Mouse (Mus musculus): ENCODE results near the gene Fam71e1.

The Fam71e1 gene

DNA sequence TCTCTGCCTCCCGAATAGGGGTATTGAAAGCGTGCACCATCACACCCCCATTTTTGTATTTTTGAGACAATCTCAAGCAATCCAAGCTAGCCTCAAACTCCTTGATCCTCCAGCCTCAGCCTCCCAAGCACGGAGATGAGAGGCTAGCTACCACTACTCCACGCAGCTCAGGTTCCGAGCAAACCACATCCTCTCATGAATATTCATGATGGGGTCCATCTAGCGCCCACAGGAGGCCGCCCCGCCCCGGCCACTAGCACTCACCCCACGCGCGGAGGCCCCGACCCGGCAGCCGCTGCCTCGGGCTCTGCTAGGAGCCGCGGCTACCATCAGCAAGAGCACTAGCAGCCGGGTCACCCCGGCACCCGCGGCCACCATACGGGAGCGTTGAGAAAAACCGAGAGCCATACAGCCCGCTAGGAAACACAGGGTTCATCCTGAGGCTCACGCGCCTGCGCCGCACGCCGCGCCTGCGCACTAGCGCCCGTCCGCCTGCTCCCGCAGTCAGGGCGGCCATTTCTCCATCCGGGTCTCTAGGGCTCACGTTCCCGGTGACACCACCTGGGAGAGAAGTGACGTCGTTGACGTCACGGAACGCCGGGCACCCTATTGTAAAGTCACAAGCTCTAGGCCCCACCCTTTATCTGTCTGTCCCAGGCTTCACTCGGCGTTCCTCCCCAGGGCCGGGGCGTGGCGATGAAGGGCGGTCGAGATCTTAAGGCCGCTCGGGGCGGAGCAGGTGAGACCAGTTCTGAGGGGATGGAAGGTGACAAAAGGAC is at the start of gene Fam71e1, which contains the start of gene Emc10:
Gene Fam71e1, plus strand, starts transcription at position 590 of the 779 bp plus-strand sequence.
Gene Emc10, minus strand, starts transcription at position 538 of the 779 bp plus-strand sequence.
- peak; percentile 97 to 98 for DNase-seq (ENCODE audit: low spot score in 2 of 2)

DNA sequence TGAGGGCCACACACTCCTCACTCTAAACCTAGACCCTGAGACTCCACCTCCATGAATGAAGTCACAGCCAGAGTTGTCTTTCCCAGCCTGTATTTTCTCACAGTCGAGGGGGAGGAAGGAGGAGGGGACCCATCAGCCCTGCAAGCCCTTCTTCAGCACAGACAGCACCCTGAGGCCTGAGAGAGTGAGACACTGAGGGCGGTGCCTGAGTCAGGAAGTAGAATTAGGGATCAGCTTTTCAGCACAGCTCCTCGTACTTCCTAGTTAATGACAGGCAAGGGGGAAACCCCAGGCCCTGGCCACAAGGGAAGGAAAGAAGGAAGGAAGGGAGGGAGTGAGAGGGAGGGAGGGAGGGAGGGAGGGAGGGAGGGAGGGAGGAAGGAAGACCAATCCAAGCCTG is 43.1 kb upstream of the Fam71e1 start:
- no peak for DNase-seq (ENCODE audit: low spot score in 2 of 2)

DNA sequence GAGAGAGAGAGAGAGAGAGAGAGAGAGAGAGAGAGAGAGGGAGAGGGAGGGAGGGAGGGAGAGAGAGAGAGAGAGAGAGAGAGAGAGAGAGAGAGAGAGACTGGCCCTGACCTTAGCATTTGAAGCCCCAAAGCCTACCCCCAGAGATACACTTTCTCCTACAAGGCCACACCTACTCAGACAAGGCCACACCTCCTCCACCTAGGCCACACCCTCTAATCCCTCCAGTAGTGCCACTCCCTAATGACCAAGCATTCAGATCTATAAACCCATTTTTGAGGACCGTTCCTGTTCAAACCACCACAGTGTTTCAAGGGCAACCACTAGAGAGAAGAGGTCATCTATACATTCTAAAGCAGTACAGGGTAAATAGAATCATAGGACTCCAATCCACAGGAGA is 40.1 kb upstream of the Fam71e1 start:
- peak in 1 of 2 experiments; percentile 10 for DNase-seq (ENCODE audit: low spot score in 2 of 2)

DNA sequence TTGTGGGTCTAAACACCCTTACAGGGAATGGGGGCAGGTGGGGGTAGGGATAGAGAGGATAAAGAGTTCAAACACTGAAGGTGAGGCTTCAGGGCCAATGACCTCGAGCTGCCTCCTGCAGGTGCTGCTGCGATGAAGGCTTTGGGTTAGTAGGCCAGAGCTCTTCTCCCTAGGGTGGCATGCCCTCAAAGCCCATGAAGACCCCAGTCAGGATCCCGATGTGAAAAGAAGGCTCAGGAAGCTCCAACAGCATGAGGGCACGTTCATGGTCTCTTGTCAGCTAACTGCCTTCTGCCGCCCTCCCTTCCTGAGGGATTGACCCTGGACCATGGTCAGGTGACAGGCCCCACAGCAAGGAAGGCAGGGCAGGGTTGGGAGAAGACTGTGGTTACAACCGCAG is 36.3 kb upstream of the Fam71e1 start:
- peak in 1 of 2 experiments; percentile 14 for DNase-seq (ENCODE audit: low spot score in 2 of 2)

DNA sequence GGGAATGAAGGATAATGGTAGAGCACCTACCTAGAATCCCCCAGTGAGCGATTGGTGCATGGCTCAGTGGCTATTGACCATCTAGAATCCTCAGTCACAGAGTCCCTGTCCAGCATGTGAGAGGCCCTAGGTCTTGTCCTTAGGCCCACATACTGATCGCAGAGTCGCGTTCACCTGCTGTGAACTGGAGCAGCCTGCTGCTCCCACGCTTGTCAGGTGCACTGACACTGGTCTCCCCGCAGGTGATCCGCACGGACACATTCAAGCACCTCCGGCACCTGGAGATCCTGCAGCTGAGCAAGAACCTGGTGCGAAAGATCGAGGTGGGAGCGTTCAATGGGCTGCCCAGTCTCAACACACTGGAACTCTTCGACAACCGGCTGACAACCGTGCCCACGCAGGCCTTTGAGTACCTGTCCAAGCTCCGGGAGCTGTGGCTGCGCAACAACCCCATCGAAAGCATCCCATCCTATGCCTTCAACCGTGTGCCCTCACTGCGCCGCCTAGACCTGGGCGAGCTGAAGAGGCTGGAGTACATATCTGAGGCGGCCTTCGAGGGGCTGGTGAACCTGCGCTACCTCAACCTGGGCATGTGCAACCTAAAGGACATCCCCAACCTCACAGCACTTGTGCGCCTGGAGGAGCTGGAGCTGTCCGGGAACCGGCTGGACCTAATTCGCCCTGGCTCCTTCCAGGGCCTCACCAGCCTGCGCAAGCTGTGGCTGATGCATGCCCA is 35.4 kb upstream of the Fam71e1 start:
- DNase-seq (ENCODE audit: low spot score in 2 of 2), result peak in 1 of 2 experiments; percentile 17

DNA sequence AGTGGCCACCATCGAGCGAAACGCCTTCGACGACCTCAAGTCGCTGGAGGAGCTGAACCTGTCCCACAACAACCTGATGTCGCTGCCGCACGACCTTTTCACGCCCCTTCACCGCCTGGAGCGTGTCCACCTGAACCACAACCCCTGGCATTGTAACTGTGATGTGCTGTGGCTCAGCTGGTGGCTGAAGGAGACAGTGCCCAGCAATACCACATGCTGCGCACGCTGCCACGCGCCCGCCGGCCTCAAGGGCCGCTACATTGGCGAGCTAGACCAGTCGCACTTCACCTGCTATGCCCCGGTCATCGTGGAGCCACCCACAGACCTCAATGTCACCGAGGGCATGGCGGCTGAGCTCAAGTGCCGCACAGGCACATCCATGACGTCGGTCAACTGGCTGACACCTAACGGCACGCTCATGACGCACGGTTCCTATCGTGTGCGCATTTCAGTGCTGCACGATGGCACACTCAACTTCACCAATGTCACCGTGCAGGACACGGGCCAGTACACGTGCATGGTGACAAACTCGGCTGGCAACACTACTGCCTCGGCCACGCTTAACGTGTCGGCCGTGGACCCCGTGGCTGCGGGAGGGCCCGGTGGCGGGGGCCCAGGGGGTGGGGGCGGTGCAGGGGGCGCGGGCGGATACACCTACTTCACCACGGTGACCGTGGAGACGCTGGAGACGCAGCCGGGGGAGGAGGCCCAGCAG is 34.7 kb upstream of the Fam71e1 start:
- peak; percentile 3 to 24 for DNase-seq (ENCODE audit: low spot score in 2 of 2)

DNA sequence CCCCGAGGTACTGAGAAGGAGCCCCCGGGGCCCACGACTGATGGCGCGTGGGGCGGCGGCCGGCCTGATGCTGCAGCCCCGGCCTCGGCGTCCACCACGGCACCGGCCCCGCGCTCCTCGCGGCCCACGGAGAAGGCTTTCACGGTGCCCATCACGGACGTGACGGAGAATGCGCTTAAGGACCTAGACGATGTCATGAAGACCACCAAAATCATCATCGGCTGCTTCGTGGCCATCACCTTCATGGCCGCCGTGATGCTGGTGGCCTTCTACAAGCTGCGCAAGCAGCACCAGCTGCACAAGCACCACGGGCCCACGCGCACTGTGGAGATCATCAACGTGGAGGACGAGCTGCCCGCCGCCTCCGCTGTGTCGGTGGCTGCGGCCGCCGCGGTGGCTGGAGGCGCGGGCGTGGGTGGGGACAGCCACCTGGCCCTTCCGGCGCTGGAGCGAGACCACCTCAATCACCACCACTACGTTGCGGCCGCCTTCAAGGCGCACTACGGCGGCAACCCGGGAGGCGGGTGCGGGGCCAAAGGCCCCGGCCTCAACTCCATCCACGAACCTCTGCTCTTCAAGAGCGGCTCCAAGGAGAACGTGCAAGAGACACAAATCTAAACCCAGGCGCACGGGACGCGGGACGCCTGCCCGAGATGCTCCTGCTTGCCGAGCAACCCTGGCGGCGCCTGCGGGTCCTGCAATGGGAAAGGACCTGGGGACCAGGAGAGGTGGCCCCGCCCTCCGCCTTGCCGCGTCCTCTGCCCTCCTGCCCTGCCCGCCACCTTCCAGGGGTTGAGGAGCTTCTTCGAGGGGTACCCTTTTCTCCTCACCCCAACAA is 33.9 kb upstream of the Fam71e1 start:
- peak; percentile 9 to 31 for DNase-seq (ENCODE audit: low spot score in 2 of 2)

DNA sequence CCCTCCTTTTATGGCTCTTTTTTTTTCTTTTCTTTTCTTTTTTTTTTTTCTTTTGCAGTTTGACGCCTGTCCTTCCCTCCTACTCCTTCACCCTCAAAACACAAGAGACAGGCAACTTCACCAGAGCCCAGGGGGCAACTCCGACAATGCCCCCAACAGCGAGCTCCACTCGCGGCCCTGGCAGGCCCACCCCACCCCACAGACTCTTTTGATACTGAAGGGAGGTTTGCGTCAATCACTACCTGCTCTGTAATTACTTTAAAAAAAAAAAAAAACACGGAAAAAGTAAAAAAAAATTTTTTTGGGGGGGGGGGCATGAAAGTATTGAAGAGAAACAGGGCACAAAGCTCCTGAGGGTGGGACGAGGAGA is 33.3 kb upstream of the Fam71e1 start:
- peak in 1 of 2 experiments; percentile 16 for DNase-seq (ENCODE audit: low spot score in 2 of 2)

DNA sequence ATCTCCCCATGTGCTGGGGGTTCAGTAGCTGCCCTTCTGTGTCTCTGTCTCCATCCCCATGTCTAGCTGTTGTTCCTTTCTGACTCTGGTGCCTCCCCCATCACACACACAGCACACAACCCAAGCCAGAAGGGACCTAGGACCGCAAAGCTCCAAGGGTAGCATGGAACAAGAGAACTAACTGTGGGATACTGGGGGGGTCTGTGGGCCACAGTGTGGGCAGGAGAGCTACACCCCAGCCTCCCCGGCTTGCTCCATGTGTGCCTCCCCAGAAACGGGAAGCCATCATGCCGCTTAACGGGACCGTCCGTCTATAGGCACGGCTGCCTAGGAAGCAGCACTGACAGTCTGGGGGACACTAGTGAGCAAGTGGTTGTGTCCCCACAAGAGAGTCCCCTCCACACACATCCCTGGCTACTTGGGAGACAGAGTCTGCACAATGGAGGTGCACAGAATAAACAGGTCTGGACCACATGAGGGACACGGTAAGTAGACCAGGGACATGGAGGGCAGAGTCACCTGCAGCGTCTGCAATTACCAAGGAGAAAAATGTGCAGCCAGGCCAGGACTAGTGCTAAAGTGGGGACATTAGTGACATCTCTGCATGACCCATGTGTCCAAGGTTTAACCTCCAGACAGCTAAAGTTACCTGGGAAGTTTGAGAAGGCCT is 32.7 kb upstream of the Fam71e1 start:
- peak; percentile 4 to 18 for DNase-seq (ENCODE audit: low spot score in 2 of 2)

DNA sequence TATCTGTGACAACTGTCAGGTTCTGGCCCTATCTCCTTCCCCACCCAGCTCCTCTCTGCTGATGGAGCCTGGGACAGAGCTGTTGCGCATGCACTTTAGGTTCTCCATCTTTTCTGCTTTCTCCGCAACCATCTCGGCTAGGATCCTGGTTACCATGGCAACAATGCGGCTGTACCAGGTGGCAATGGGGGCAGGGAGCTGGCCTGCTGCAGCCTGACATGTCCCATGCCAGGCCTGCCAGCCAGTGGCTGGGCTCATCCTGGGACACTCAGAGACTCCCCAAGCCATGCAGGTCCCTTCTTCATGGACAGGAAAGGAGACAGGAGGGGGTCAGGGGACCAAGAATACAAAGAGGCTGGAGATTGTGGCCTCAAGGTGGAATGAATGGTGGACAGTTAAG is 31.9 kb upstream of the Fam71e1 start:
- DNase-seq (ENCODE audit: low spot score in 2 of 2), result peak; percentile 55 to 87

DNA sequence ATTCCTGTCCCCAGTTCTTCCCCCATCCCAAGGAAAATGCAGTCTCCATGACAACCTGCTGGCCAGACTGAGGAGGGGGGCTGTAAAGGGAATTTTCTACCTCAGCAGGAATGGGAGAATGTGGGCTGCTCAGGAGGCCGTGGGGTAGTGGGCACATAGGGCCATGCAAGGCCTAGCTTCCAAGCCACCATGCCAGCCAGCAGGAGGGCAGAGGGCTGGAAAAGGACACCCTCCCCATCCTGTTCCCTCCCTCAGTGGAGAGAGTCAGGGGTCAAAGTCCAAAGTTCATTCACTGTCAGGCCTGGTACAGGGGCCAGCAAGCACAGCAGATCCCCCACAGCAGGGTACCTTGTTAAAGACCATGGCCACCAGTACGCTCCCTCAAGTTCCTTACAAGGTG is 31.3 kb upstream of the Fam71e1 start, which contains the start of gene Aspdh:
Gene Aspdh, plus strand, starts transcription at position 281 of the 400 bp plus-strand sequence.
- peak in 1 of 2 experiments; percentile 16 for DNase-seq (ENCODE audit: low spot score in 2 of 2)

DNA sequence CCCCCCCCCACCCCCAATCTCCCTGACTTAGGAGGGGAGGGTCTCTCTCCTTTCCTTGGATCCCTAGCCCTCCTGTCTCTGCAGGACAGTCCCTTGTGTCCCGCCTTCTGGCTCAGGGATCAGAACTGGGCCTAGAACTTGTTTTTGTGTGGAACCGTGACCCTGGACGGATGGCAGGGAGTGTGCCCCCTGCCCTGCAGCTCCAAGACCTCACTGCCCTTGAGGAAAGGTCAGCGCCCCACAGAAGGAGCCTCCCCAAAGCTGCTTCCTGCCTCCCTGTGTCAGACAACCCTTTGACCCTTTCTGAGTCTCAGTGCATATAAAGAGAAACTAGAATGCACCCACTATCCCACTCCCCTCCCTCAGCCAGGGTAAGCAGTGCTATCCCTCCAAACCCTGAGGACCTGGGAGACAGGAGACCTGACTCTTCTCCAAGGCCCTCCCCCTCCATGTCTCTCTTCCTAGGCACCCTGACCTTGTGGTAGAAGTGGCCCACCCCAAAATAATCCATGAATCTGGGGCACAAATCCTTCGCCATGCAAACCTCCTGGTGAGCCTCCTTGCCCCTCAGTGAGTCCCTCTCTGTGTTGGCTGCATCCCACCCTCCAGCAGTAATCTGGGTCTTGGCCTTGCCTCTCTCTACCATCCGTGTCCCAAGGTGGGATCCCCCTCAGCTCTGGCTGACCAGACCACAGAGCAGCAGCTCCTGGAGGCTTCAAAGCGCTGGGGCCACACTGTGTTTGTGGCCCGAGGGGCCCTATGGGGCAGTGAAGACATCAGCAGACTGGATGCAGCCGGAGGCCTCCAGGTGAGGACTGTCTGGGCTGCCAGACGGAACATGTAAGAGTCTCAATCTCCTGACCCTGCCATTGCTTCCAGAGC is 30.1 kb upstream of the Fam71e1 start:
- DNase-seq (ENCODE audit: low spot score in 2 of 2), result peak in 1 of 2 experiments; percentile 17

DNA sequence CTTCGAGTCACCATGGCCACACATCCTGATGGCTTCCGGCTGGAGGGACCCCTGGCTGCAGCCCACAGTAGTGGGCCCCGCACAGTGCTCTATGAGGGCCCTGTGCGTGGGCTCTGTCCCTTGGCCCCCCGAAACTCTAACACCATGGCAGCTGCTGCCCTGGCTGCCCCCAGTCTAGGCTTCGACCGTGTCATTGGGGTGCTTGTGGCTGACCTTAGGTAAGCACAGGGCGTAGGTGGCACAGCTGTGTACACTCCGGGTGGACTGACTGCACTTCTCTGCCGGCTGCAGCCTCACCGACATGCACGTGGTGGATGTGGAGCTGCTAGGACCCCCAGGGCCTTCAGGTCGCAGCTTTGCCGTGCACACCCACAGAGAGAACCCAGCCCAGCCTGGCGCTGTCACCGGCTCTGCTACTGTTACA is 29.5 kb upstream of the Fam71e1 start:
- DNase-seq (ENCODE audit: low spot score in 2 of 2), result peak in 1 of 2 experiments; percentile 21

DNA sequence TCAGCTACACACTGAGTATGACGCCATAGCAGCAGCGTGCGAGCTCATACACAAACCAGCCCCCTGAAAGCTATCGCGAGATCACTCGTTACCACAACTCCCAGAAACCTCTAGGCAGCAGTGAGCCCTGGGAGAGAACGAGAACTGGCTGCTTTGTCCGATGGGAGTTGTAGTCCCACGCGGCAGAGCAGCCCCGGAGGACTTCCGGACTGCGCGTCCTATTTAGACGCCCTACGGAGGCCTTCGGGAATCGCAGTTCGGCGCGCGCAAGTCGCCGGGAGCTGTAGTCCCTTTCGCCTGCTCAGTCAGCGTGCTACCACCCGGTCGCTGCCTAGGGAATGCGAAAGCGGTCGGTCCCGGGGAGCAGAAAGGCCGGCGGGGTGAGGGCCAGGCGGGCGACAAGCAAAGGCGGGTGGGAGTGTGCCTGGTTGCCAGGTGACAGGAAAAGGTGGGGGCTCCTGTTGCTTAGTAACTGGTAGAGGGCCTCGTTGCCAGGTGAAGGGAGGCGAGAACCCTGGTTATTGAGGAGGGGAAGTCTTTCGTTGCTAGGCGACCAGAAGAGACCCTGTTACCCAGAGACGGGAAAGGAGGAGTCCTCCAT is 28.5 kb upstream of the Fam71e1 start, which contains the start of gene Josd2:
Gene Josd2, plus strand, starts transcription at position 170 of the 601 bp plus-strand sequence.
- DNase-seq (ENCODE audit: low spot score in 2 of 2), result peak; percentile 82 to 90

DNA sequence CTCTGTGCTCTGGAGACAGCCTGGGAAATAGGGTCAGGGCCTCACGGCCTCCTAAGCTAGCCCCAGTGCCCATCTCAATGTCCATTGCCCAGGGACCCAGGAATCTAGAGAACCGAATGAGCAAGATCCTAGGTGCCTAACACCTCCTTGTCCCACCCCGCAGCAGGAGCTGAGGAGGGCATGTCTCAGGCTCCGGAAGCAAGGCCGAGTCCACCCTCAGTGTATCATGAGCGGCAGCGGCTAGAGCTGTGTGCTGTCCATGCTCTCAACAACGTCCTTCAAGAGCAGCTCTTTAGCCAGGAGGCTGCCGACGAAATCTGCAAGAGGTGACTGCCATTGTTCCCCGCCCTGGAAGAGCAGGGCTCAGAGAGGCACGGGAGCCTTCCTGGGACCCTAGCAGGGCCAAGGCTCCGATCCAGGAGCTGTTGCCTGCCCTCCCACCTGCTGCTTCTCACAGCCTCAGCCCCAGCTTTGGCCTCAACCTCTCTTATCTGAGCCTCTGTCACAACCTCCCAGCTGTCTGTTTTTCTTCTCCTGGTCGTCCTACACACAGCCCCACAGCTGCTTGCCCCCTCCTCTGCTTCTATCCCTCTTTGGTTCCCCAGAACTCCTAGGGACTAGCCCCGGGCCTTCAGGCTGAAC is 27.6 kb upstream of the Fam71e1 start:
- peak in 1 of 2 experiments; percentile 18 for DNase-seq (ENCODE audit: low spot score in 2 of 2)

DNA sequence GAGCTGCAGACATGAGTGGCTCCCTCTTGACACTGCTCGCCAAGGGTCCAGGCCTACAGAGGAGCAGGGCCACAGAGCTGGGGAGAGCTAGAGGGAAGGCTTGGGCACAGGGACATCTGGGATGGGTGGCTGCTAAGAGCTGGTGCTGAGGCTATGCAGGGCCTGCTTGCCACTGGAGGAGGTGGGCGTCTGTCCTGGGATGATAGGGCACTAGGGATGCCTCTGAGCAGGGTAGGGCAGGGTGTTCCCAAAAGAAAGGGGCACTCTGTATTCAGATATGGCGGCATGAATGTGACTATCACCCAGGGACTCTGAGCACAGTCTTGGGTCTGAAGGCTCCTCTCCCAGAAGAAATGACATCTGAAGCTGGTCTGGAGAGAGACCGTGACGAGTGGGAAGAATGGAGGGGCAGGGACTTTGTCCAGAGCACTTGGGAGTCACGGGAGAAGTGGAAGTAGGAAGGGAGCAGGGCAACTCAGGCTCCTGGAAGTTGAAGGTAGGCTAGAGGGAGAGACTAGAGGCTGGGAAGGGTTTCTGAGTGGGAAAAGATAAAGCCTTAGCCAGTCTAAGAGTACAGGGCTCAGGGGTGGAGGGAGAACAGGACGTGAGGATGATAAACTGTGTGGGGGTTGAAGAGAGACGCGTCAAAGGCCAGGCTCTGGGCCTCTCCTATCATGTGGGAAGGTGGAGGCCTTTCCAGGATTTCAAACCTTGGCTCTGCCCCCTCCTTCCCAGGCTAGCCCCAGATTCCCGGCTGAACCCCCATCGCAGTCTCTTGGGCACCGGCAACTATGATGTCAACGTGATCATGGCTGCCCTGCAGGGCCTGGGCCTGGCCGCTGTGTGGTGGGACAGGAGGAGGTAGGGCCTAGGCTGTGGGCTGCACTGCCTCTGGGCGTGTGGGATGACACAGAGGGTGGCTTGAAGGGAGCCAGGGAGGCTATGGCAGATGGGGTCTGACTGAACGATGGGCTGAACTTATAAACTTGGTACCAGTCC is 26.4 kb upstream of the Fam71e1 start:
- peak in 1 of 2 experiments; percentile 18 for DNase-seq (ENCODE audit: low spot score in 2 of 2)

All from cerebellum, postnatal 4 days (tissue).